Mouse (Mus musculus) ES-Bruce4 (cell line): Measurements from ENCODE around the gene Ptprg.

ENCODE experiments used
- CTCF ChIP-seq: IDR thresholded peaks from one replicate; pipeline ENCODE4 v1.8.1; 2011; ENCODE audit warnings: low read depth, low read length
- POLR2A ChIP-seq: IDR thresholded peaks from one replicate; pipeline ENCODE4 v1.8.1; 2011; ENCODE audit warnings: low read length; ENCODE audit not compliant: insufficient read depth

DNA sequence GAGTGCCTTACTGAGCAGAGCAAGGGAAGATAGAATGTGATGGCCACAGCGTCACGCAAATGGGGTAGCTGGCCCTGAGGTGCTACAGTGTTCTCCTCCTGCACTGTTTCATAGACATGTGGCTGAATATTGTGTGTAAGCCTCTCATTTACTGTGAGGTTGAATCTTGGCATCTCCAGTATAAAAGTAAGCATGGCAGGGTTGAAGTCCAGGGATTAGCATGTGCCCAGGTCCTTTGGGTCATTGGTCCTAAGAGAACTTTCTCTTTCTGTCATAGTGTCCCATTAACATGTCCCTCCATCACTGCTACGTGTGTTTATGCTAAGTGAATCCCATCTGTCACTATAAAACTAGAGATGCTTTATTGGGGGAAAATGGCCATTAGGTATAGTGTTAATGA lies 138.2 kb downstream of the Ptprg start:
- TF ChIP-seq POLR2A (no peak), CTCF (no peak)
